11 mouse cellular contexts compared by ENCODE assay signal in the genomic region with DNA sequence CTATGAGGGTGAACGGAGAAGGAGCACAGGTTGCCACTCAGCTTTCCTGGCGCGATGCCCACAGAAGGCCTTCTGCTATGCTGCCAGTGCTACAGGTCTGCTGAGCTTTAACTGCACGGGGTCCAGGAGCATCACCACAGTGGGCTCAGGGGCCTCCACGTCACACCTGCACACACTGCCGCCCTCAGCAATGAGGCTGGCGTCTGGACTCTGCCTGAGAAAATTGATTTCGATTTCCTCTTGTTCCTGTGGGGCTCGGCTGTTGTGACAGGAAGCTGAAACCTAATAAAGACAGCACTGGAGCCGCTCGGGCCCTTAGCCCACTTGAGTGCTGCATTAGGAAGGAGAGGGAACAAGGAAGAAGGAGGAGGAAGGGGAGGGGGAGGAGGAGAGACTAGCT.
DNase-seq lines count a peak whose midpoint lies in the region; ATAC-seq lines count a peak whose summit lies in the region.
"Had no signal": no experiment of that assay in that cellular context is flagged by ENCODE, and none has a peak within 500 bp of the region (broad histone marks: within the 10 kb centered on the region; RNA-seq: fewer than 3 reads in every experiment).

No protein-coding gene starts in this region.

- H3K9ac ChIP-seq in neural tube, embryonic 14.5 days (replicated peaks; ENCODE audit: low read depth, low read length): no peak overlapping the region
- H3K9ac ChIP-seq in neural tube, embryonic 15.5 days (replicated peaks): no peak overlapping the region
- no peak overlapping the region for H3K9ac ChIP-seq in hindbrain, embryonic 11.5 days (ENCODE audit: low read depth, low read length)

- peak; percentile 15 for DNase-seq in gastrocnemius, postnatal 10 days
- DNase-seq in gastrocnemius, postnatal 4 days (ENCODE audit: low spot score in 2 of 2): no peak
- peak; percentile 2 for DNase-seq in hindbrain, embryonic 11.5 days (ENCODE audit: low spot score)
- DNase-seq in lung, postnatal 36 days: peak; percentile 7
- DNase-seq in left cerebral cortex, adult 18-20 months (ENCODE audit: low spot score in 2 of 2): no peak
- DNase-seq in yolk sac, embryonic 10.5 days (ENCODE audit: low spot score): no peak
- DNase-seq: heart, postnatal 14 days had no signal

- no peaks in the 10 kb centered on the region for H3K36me3 ChIP-seq in neural tube, embryonic 14.5 days (ENCODE audit: control insufficient read depth, insufficient read depth, low read length)
- H3K36me3 ChIP-seq in neural tube, embryonic 15.5 days: no peaks in the 10 kb centered on the region
- H3K36me3 ChIP-seq in hindbrain, embryonic 11.5 days (ENCODE audit: control insufficient read depth, insufficient read depth, low read length): no peaks in the 10 kb centered on the region
- H3K36me3 ChIP-seq: G1E had no signal

- H3K27me3 ChIP-seq in neural tube, embryonic 14.5 days (ENCODE audit: control insufficient read depth, insufficient read depth, low read length): no peaks in the 10 kb centered on the region
- H3K27me3 ChIP-seq in neural tube, embryonic 15.5 days (replicated peaks): no peaks in the 10 kb centered on the region
- no peaks in the 10 kb centered on the region for H3K27me3 ChIP-seq in hindbrain, embryonic 11.5 days (ENCODE audit: control insufficient read depth, insufficient read depth, low read length)

- no peak overlapping the region for H3K4me3 ChIP-seq in neural tube, embryonic 14.5 days (ENCODE audit: low read depth, low read length)
- no peak overlapping the region for H3K4me3 ChIP-seq in neural tube, embryonic 15.5 days (replicated peaks)
- H3K4me3 ChIP-seq in hindbrain, embryonic 11.5 days (ENCODE audit: low read depth, low read length): no peak overlapping the region

- ATAC-seq in neural tube, embryonic 14.5 days (ENCODE audit: low read depth): peak; percentile 31; the same call in 1 of the 2 replicates
- no peak for ATAC-seq in neural tube, embryonic 15.5 days (ENCODE audit: low FRiP score)
- no peak for ATAC-seq in hindbrain, embryonic 11.5 days (ENCODE audit: low FRiP score)

- H3K27ac ChIP-seq in neural tube, embryonic 14.5 days (ENCODE audit: low read depth, low read length): no peak overlapping the region
- H3K27ac ChIP-seq in neural tube, embryonic 15.5 days (replicated peaks): no peak overlapping the region
- no peak overlapping the region for H3K27ac ChIP-seq in hindbrain, embryonic 11.5 days (ENCODE audit: low read depth, low read length)

- WGBS in neural tube, embryonic 14.5 days: 59% methylated on average over 11 of the region's 11 CpGs
- 53% methylated on average over 11 of the region's 11 CpGs for whole genome bisulfite sequencing in neural tube, embryonic 15.5 days
- 70% methylated on average over 11 of the region's 11 CpGs for WGBS in hindbrain, embryonic 11.5 days

- no peaks in the 10 kb centered on the region for H3K9me3 ChIP-seq in neural tube, embryonic 14.5 days (ENCODE audit: control insufficient read depth, low read length)
- no peaks in the 10 kb centered on the region for H3K9me3 ChIP-seq in neural tube, embryonic 15.5 days (replicated peaks)
- no peaks in the 10 kb centered on the region for H3K9me3 ChIP-seq in hindbrain, embryonic 11.5 days (ENCODE audit: control insufficient read depth, low read length)

- no peaks in the 10 kb centered on the region for H3K4me1 ChIP-seq in neural tube, embryonic 14.5 days (ENCODE audit: control insufficient read depth, insufficient read depth, low read length)
- peaks cover 4% of the 10 kb centered on the region; the same call in 1 of the 2 replicates for H3K4me1 ChIP-seq in neural tube, embryonic 15.5 days
- no peaks in the 10 kb centered on the region for H3K4me1 ChIP-seq in hindbrain, embryonic 11.5 days (replicated peaks; ENCODE audit: control insufficient read depth, insufficient read depth, low read length)

- no peak overlapping the region for H3K4me2 ChIP-seq in neural tube, embryonic 14.5 days (ENCODE audit: low read depth, low read length)
- no peak overlapping the region for H3K4me2 ChIP-seq in neural tube, embryonic 15.5 days
- no peak overlapping the region for H3K4me2 ChIP-seq in hindbrain, embryonic 11.5 days (replicated peaks; ENCODE audit: low read depth, low read length)
- H3K4me2 ChIP-seq: liver, embryonic 11.5 days had no signal

Comparison
In these comparisons a context has a peak if more than half of its experiments do, and no peak if none do; other contexts are left out.
1. DNase-seq: peak in gastrocnemius, postnatal 10 days (single experiment), hindbrain, embryonic 11.5 days (single experiment) and lung, postnatal 36 days (single experiment); none in gastrocnemius, postnatal 4 days (0 of 2), left cerebral cortex, adult 18-20 months (0 of 2) and yolk sac, embryonic 10.5 days (single experiment).